Mouse (Mus musculus): Measurements from ENCODE around the gene Prkn.

GRCm38 (mm10) chr17:11795979-11796378, 955.8 kb downstream of the Prkn start:
- TF ChIP-seq POLR2A (IDR thresholded peaks at IDR 0.05; ENCODE audit: low read depth, low read length) (no peak), CTCF (IDR thresholded peaks at IDR 0.05; ENCODE audit: extremely low read depth, insufficient read length, insufficient replicate concordance, low read depth, low read length) (no peak)

Measured in small intestine, adult 2 months (tissue).